Mouse (Mus musculus): Measurements from ENCODE around the gene Hbb-bs. TPM values are rescaled to one million over a fixed set of nuclear protein-coding genes. Genes with fewer than 3 reads are reported as not detected.
"Not testable (repeated sequence)": the region's sequence is repeated elsewhere in the genome, so short reads cannot be mapped to it uniquely, and the experiment has no call there.

Hbb-bs gene
- polyA plus RNA-seq, 1 experiment from 2014 or later, result 13,531 TPM

DNA sequence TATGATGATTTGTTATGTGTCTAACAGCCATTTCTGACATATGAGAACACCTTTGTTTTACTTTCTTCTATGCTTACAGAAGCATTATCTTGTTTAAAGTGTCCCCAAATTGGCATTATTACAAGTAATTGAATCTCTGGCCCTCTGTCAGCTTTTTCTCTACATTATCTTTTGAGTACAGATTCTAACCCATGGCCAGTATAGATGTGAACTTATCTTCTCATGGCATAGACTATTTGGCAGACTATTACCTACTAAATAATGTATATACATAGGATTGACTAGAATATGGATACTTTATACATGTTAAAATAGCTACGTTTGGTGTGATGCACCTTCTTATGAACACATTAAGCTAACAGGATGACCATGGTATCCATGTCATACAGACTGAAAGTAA lies 26.8 kb upstream of the Hbb-bs start:
- Histone ChIP-seq H3K9me3 (ENCODE audit: control insufficient read depth, low read length) (no peaks in the 10 kb centered on the region), H3K27ac (replicated peaks; ENCODE audit: low read depth, low read length) (no peak overlapping the region), H3K4me3 (ENCODE audit: low read depth, low read length) (no peak overlapping the region), H3K4me2 (ENCODE audit: low read depth, low read length) (no peak overlapping the region), H3K36me3 (ENCODE audit: control insufficient read depth, insufficient read depth, low read length) (no peaks in the 10 kb centered on the region), H3K9ac (ENCODE audit: low read depth, low read length) (no peak overlapping the region), H3K27me3 (replicated peaks; ENCODE audit: control insufficient read depth, insufficient read depth, low read length) (no peaks in the 10 kb centered on the region), H3K4me1 (ENCODE audit: control insufficient read depth, insufficient read depth, low read length) (no peaks in the 10 kb centered on the region)
- WGBS, result 69% methylated on average over 1 of the region's 1 CpGs
- DNase-seq (ENCODE audit: low spot score) (no peak), ATAC-seq (ENCODE audit: low read depth) (no peak)

- 57% methylated on average over 2 of the region's 2 CpGs for WGBS
- Histone ChIP-seq H3K9ac (ENCODE audit: low read depth, low read length) (no peak within 1 kb of the TSS), H3K9me3 (ENCODE audit: control insufficient read depth, low read length) (no peaks in the 10 kb centered on the region), H3K4me2 (ENCODE audit: low read depth, low read length) (no peak within 1 kb of the TSS), H3K4me3 (ENCODE audit: low read depth, low read length) (no peak within 1 kb of the TSS), H3K27ac (replicated peaks; ENCODE audit: low read depth, low read length) (no peak within 1 kb of the TSS), H3K27me3 (replicated peaks; ENCODE audit: control insufficient read depth, insufficient read depth, low read length) (no peaks in the 10 kb centered on the region), H3K36me3 (ENCODE audit: control insufficient read depth, insufficient read depth, low read length) (no peaks in the 10 kb centered on the region), H3K4me1 (ENCODE audit: control insufficient read depth, insufficient read depth, low read length) (no peaks in the 10 kb centered on the region)
- ATAC-seq (ENCODE audit: low read depth), result no peak
- DNase-seq (ENCODE audit: low spot score), result no peak
These were observed 25.2 kb upstream of the Hbb-bs start, which contains the start of gene Hbb-y for GRCm38 (mm10) chr7:103853090-103853489. TSS of gene Hbb-y (minus strand) at chr7:103853216.

DNA sequence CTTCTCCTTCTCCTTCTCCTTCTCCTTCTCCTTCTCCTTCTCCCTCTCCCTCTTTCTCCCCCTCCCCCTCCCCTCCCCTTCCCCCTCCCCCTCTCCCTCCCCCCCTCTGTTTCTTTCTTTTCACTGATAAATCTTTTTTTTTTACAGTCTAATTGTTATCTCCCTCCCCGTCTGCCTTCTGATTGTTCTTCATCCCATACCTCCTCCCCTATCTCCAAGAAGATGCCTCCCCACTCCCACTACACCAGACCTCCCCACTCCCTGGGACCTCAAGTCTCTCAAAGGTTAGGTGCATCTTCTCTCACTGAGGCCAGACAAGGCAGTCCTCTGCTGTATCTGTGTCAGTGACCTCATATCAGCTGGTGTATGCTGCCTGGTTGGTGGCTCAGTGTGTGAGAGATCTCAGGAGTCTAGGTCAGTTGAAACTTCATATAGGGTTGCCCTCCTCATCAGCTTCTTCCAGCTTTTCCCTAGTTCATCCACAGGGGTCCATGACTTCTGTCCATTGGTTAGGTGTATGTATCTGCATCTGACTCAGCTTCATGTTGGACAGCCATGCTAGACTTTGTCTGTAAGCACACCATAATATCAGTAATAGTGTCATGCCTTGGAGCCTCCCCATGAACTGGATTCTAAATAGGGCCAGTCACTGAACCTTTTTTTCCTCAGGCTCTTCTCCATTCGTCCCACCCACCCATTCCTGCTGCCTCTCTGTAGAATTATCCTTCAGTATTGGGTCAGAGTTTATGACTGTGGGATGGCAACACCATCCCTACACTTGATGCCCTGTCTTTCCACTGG lies 16.8 kb upstream of the Hbb-bs start:
- H3K9me3 ChIP-seq (ENCODE audit: control insufficient read depth, low read length), result no peaks in the 10 kb centered on the region
- 49% methylated on average over 2 of the region's 2 CpGs for WGBS

GRCm38 (mm10) chr7:103843034-103843433 lies 15.1 kb upstream of the Hbb-bs start, which contains the start of gene Hbb-bh1:
TSS of gene Hbb-bh1 (minus strand) at chr7:103843164.
- H3K27ac ChIP-seq (replicated peaks; ENCODE audit: low read depth, low read length), result no peak within 1 kb of the TSS
- no peak within 1 kb of the TSS for H3K9ac ChIP-seq (ENCODE audit: low read depth, low read length)
- no peaks in the 10 kb centered on the region for H3K9me3 ChIP-seq (ENCODE audit: control insufficient read depth, low read length)
- no peak for ATAC-seq (ENCODE audit: low read depth)
- no peaks in the 10 kb centered on the region for H3K36me3 ChIP-seq (ENCODE audit: control insufficient read depth, insufficient read depth, low read length)
- H3K4me2 ChIP-seq (ENCODE audit: low read depth, low read length), result no peak within 1 kb of the TSS
- no peak within 1 kb of the TSS for H3K4me3 ChIP-seq (ENCODE audit: low read depth, low read length)
- H3K4me1 ChIP-seq (ENCODE audit: control insufficient read depth, insufficient read depth, low read length), result no peaks in the 10 kb centered on the region
- DNase-seq (ENCODE audit: low spot score), result no peak
- H3K27me3 ChIP-seq (replicated peaks; ENCODE audit: control insufficient read depth, insufficient read depth, low read length), result no peaks in the 10 kb centered on the region
- WGBS, result 74% methylated on average over 2 of the region's 2 CpGs

More for the DNA sequence above, 16.8 kb upstream of the Hbb-bs start:
- Histone ChIP-seq H3K4me1 (ENCODE audit: control insufficient read depth, insufficient read depth, low read length) (no peaks in the 10 kb centered on the region), H3K9ac (ENCODE audit: low read depth, low read length) (no peak overlapping the region), H3K4me3 (ENCODE audit: low read depth, low read length) (no peak overlapping the region), H3K4me2 (ENCODE audit: low read depth, low read length) (no peak overlapping the region), H3K27me3 (replicated peaks; ENCODE audit: control insufficient read depth, insufficient read depth, low read length) (no peaks in the 10 kb centered on the region), H3K27ac (replicated peaks; ENCODE audit: low read depth, low read length) (no peak overlapping the region), H3K36me3 (ENCODE audit: control insufficient read depth, insufficient read depth, low read length) (no peaks in the 10 kb centered on the region)
- DNase-seq (ENCODE audit: low spot score) (no peak), ATAC-seq (ENCODE audit: low read depth) (no peak)

DNA sequence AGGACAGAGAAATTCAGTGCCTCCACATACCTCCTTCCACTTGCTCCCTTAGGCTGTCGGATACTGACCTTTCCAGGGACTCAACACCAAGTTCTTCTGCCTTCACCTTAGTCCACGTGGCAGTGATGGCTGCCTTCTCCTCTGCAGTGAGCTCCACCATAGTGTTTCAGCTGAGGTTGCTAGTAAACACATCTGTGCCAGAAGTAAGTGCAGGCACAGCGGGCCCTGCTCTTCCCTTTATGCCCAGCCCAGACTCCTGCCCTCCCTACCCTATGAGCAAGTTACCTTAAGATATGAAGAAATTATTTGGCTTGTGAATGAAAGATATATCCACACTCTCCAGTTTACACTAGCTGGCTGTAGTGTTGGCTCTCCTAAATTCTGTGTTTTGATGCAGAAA lies 12.4 kb upstream of the Hbb-bs start, which contains the start of gene Hbb-bh2:
TSS of gene Hbb-bh2 (minus strand) at position 253 of the 400 bp plus-strand sequence.
- Histone ChIP-seq H3K27me3 (replicated peaks; ENCODE audit: control insufficient read depth, insufficient read depth, low read length) (no peaks in the 10 kb centered on the region), H3K4me1 (ENCODE audit: control insufficient read depth, insufficient read depth, low read length) (no peaks in the 10 kb centered on the region), H3K4me2 (ENCODE audit: low read depth, low read length) (no peak within 1 kb of the TSS), H3K9ac (ENCODE audit: low read depth, low read length) (no peak within 1 kb of the TSS), H3K9me3 (ENCODE audit: control insufficient read depth, low read length) (no peaks in the 10 kb centered on the region), H3K4me3 (ENCODE audit: low read depth, low read length) (no peak within 1 kb of the TSS), H3K27ac (replicated peaks; ENCODE audit: low read depth, low read length) (no peak within 1 kb of the TSS), H3K36me3 (ENCODE audit: control insufficient read depth, insufficient read depth, low read length) (no peaks in the 10 kb centered on the region)
- ATAC-seq (ENCODE audit: low read depth) (no peak), DNase-seq (ENCODE audit: low spot score) (no peak)
- 73% methylated on average over 3 of the region's 3 CpGs for WGBS

- not testable (repeated sequence) for DNase-seq (ENCODE audit: low spot score); H3K36me3 ChIP-seq (ENCODE audit: control insufficient read depth, insufficient read depth, low read length); H3K4me2 ChIP-seq (ENCODE audit: low read depth, low read length); H3K4me1 ChIP-seq (ENCODE audit: control insufficient read depth, insufficient read depth, low read length); H3K27ac ChIP-seq (replicated peaks; ENCODE audit: low read depth, low read length); H3K4me3 ChIP-seq (ENCODE audit: low read depth, low read length); H3K9me3 ChIP-seq (ENCODE audit: control insufficient read depth, low read length); H3K27me3 ChIP-seq (replicated peaks; ENCODE audit: control insufficient read depth, insufficient read depth, low read length); ATAC-seq (ENCODE audit: low read depth); H3K9ac ChIP-seq (ENCODE audit: low read depth, low read length)
- WGBS, result no CpG with 5 or more reads among the region's 2 CpGs
These were observed 757 bp downstream of the Hbb-bs start for GRCm38 (mm10) chr7:103827139-103827538.

DNA sequence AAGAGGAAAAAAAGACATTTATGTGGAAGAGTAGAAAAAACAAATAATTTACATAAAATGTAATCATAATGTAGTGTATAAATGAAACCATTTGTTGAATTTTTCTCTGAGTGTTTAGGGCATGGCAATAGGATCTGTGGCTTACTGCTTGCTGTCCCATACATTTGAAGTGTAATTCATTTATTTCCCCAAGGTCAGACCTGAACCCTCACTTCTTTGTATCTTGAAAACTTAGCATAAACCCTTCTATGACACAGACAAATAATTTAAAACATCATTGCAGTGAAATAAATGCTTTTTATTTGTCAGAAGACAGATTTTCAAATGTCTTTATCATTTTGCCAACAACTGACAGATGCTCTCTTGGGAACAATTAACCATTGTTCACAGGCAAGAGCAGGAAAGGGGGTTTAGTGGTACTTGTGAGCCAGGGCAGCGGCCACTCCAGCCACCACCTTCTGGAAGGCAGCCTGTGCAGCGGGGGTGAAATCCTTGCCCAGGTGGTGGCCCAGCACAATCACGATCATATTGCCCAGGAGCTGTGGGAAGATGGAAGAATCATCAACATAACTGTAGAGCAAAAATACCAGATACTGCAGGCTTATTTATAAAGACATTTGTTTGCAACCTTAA lies 1.5 kb downstream of the Hbb-bs start:
- H3K9ac ChIP-seq (ENCODE audit: low read depth, low read length), result no peak overlapping the region
- DNase-seq (ENCODE audit: low spot score) (no peak), ATAC-seq (ENCODE audit: low read depth) (no peak)
- H3K4me1 ChIP-seq (ENCODE audit: control insufficient read depth, insufficient read depth, low read length), result no peaks in the 10 kb centered on the region
- 54% methylated on average over 3 of the region's 3 CpGs for WGBS
- H3K36me3 ChIP-seq (ENCODE audit: control insufficient read depth, insufficient read depth, low read length), result no peaks in the 10 kb centered on the region
- no peak overlapping the region for H3K27ac ChIP-seq (replicated peaks; ENCODE audit: low read depth, low read length)
- H3K9me3 ChIP-seq (ENCODE audit: control insufficient read depth, low read length), result no peaks in the 10 kb centered on the region
- H3K4me3 ChIP-seq (ENCODE audit: low read depth, low read length), result no peak overlapping the region
- H3K27me3 ChIP-seq (replicated peaks; ENCODE audit: control insufficient read depth, insufficient read depth, low read length), result no peaks in the 10 kb centered on the region
- H3K4me2 ChIP-seq (ENCODE audit: low read depth, low read length), result no peak overlapping the region

GRCm38 (mm10) chr7:103825536-103826254 lies 2.2 kb downstream of the Hbb-bs start:
- Histone ChIP-seq H3K27me3 (replicated peaks; ENCODE audit: control insufficient read depth, insufficient read depth, low read length) (no peaks in the 10 kb centered on the region), H3K4me2 (ENCODE audit: low read depth, low read length) (no peak overlapping the region), H3K4me1 (ENCODE audit: control insufficient read depth, insufficient read depth, low read length) (no peaks in the 10 kb centered on the region), H3K4me3 (ENCODE audit: low read depth, low read length) (no peak overlapping the region), H3K9me3 (ENCODE audit: control insufficient read depth, low read length) (no peaks in the 10 kb centered on the region), H3K36me3 (ENCODE audit: control insufficient read depth, insufficient read depth, low read length) (no peaks in the 10 kb centered on the region), H3K27ac (replicated peaks; ENCODE audit: low read depth, low read length) (no peak overlapping the region), H3K9ac (ENCODE audit: low read depth, low read length) (no peak overlapping the region)
- no peak for DNase-seq (ENCODE audit: low spot score)
- WGBS, result 85% methylated on average over 3 of the region's 3 CpGs
- ATAC-seq (ENCODE audit: low read depth), result no peak

Data from embryonic facial prominence, embryonic 14.5 days (tissue).